Mouse (Mus musculus) B cell, adult (primary cell): ENCODE measurements around the gene Atp5c1. TPM values are rescaled to one million over a fixed set of nuclear protein-coding genes. Genes with fewer than 3 reads are reported as not detected.

Experiments
- total RNA-seq: library from RNA; stranded (reverse); gene quantifications from 4 replicates; pipeline ENCODE4 v1.2.4, GENCODE M21; 2023; ENCODE audit not compliant: inconsistent age

Atp5c1 gene
- total RNA-seq: 112 to 130 TPM (median 123 TPM) in 4 replicates

GRCm38 (mm10) chr2:10080310-10081010 is at the start of gene Atp5c1, which contains the start of gene Kin:
Atp5c1 (minus strand) TSS chr2:10080510.
Kin (plus strand) TSS chr2:10080593.

DNA sequence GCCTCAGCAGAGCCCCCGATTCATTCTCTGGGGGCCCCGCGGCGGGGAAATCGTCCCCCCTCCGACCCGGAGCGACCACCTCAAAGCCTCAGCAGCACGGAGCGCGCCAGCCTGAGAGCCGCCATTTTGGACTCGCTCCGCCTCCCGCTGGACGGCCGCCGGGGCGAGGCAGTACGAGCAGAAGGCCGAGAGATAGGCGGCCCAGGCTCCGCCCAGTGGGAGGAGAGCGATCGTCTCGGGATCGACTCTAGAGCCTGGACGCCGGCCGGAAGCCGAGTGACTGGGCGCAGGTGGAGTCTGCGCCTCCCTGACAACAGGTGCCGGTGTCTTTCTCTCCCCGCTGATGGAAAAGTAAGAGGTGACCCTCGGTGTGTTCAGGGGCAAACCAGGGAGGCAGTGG is 31.8 kb downstream of the Atp5c1 start, which contains the start of gene Taf3:
Gene Taf3, minus strand, starts transcription at position 136 of the 400 bp plus-strand sequence.

Other genes starting within 250 kb of the Atp5c1 start
- gene 4930412O13Rik, start 199.3 kb downstream of the Atp5c1 start, total RNA-seq: not detected in 4 replicates
- gene 9230102O04Rik, start 191.0 kb downstream of the Atp5c1 start, total RNA-seq: not detected in 4 replicates
- gene Gata3, start 190.5 kb downstream of the Atp5c1 start, total RNA-seq: 0.48 to 1.2 TPM (median 0.60 TPM) in 4 replicates
- 20.9 to 22.3 TPM (median 21.5 TPM) in 4 replicates for gene Taf3, start 31.9 kb downstream of the Atp5c1 start, total RNA-seq
- gene Kin, start 83 bp upstream of the Atp5c1 start, total RNA-seq: 18.5 to 23.0 TPM (median 20.0 TPM) in 4 replicates
- gene Itih2, start 50.9 kb upstream of the Atp5c1 start, total RNA-seq: not detected in 4 replicates
- 1.7 to 2.8 TPM (median 2.3 TPM) in 4 replicates for gene Itih5, start 73.1 kb upstream of the Atp5c1 start, total RNA-seq